Mouse (Mus musculus) myocyte (in vitro differentiated cells): Measurements from ENCODE around the gene Ldhal6b. TPM values are rescaled to one million over a fixed set of nuclear protein-coding genes. Genes with fewer than 3 reads are reported as not detected.

Experiments
- H3K27me3 ChIP-seq: one replicate; pipeline ENCODE4 v1.6.1; 2011; ENCODE audit not compliant: control insufficient read depth, insufficient read depth, insufficient read length
- H3K36me3 ChIP-seq: one replicate; pipeline ENCODE4 v1.6.1; 2011; ENCODE audit not compliant: control insufficient read depth, insufficient read depth
- H3K4me2 ChIP-seq: one replicate; pipeline ENCODE4 v1.6.1; 2011; ENCODE audit warnings: low read depth, control low read depth
- H3K4me3 ChIP-seq: one replicate; pipeline ENCODE4 v1.5.1; 2011; ENCODE audit warnings: mild to moderate bottlenecking, control low read depth, moderate library complexity
- H3K79me2 ChIP-seq: one replicate; pipeline ENCODE4 v1.6.1; 2011; ENCODE audit not compliant: control insufficient read depth, insufficient read depth
- H3ac ChIP-seq: one replicate; pipeline ENCODE4 v1.6.1; 2011; ENCODE audit not compliant: control insufficient read depth, insufficient read length
- CEBPB ChIP-seq: IDR thresholded peaks from 2 replicates; pipeline ENCODE4 v1.6.1; 2011; ENCODE audit warnings: mild to moderate bottlenecking, moderate library complexity; ENCODE audit not compliant: poor library complexity, insufficient read depth, severe bottlenecking
- E2F4 ChIP-seq: IDR thresholded peaks from one replicate; pipeline ENCODE4 v1.6.1; 2011; ENCODE audit warnings: mild to moderate bottlenecking, control low read depth, moderate library complexity; ENCODE audit not compliant: insufficient read depth
- MAX ChIP-seq: IDR thresholded peaks from one replicate; pipeline ENCODE4 v1.6.1; 2011; ENCODE audit warnings: low read depth, mild to moderate bottlenecking, control low read depth
- MYOD1 ChIP-seq, 3 experiments: IDR thresholded peaks; one replicate each; pipeline ENCODE4 v1.6.1; 2011; ENCODE audit warnings: control low read depth in 2 of 3, low read depth in 2 of 3, mild to moderate bottlenecking in 2 of 3, moderate library complexity in 1 of 3; ENCODE audit not compliant: insufficient read length in 2 of 3, control insufficient read depth in 1 of 3
- MYOG ChIP-seq, 3 experiments: IDR thresholded peaks; one replicate each; pipeline ENCODE4 v1.6.1; 2011; ENCODE audit warnings: control low read depth in 2 of 3, low read depth in 2 of 3, mild to moderate bottlenecking in 2 of 3; ENCODE audit not compliant: insufficient read length in 2 of 3, control insufficient read depth in 1 of 3, insufficient read depth in 1 of 3
- POLR2A ChIP-seq: IDR thresholded peaks from one replicate; pipeline ENCODE4 v1.6.1; 2011; ENCODE audit warnings: low read depth, mild to moderate bottlenecking, control low read depth, moderate library complexity; ENCODE audit not compliant: insufficient read length
- POLR2AphosphoS2 ChIP-seq: IDR thresholded peaks from one replicate; pipeline ENCODE4 v1.6.1; 2011; ENCODE audit warnings: low read depth, control low read depth; ENCODE audit not compliant: insufficient read length
- REST ChIP-seq: IDR thresholded peaks from one replicate; pipeline ENCODE4 v1.6.1; 2011; ENCODE audit warnings: mild to moderate bottlenecking, control low read depth, moderate library complexity; ENCODE audit not compliant: insufficient read depth, insufficient read length
- SRF ChIP-seq: IDR thresholded peaks from one replicate; pipeline ENCODE4 v1.6.1; 2011; ENCODE audit warnings: low read depth; ENCODE audit not compliant: control insufficient read depth, insufficient read length
- TCF12 ChIP-seq: IDR thresholded peaks from one replicate; pipeline ENCODE4 v1.6.1; 2011; ENCODE audit warnings: mild to moderate bottlenecking, control low read depth; ENCODE audit not compliant: poor library complexity, insufficient read depth, severe bottlenecking
- TCF3 ChIP-seq: IDR thresholded peaks from one replicate; pipeline ENCODE4 v1.6.1; 2011; ENCODE audit warnings: low read depth, control low read depth; ENCODE audit not compliant: insufficient read length
- USF1 ChIP-seq: IDR thresholded peaks from one replicate; pipeline ENCODE4 v1.6.1; 2011; ENCODE audit warnings: low read depth, mild to moderate bottlenecking, control low read depth, moderate library complexity
- polyA plus RNA-seq: library from polyadenylated mRNA; unstranded; fragments of >200 nt; fragmentation: generic; extraction: Trizol; gene quantifications from one replicate; pipeline ENCODE4 v1.2.1, GENCODE M21; 2012; ENCODE audit warnings: missing spikeins

Gene Ldhal6b
- polyA plus RNA-seq, 1 experiment = 0.06 TPM

- Histone ChIP-seq H3K4me3 (peak overlapping the region; percentile 87), H3K36me3 (peaks cover 2% of the 10 kb centered on the region), H3K4me2 (peak overlapping the region; percentile 94), H3K79me2 (peaks cover 9% of the 10 kb centered on the region), H3K27me3 (no peaks in the 10 kb centered on the region), H3ac (peak overlapping the region; percentile 63)
- TF ChIP-seq USF1 = no peak
- TF ChIP-seq REST = no peak
- no peak for TF ChIP-seq SRF
- no peak for TF ChIP-seq POLR2A
- no peak for TF ChIP-seq MYOG (IDR thresholded peaks at IDR 0.05; ENCODE audit: control insufficient read depth in 1 of 3, insufficient read depth in 1 of 3, insufficient read length in 2 of 3, low read depth in 2 of 3)
- TF ChIP-seq POLR2AphosphoS2 = no peak
- no peak for TF ChIP-seq TCF12
- no peak for TF ChIP-seq TCF3
- TF ChIP-seq CEBPB = no peak
- no peak for TF ChIP-seq MYOD1 (IDR thresholded peaks at IDR 0.05; ENCODE audit: control insufficient read depth in 1 of 3, insufficient read length in 2 of 3, low read depth in 2 of 3)
- no peak for TF ChIP-seq MAX
- TF ChIP-seq E2F4 = no peak
Measured at GRCm38 (mm10) chr17:5439831-5440158, 21.2 kb upstream of the Ldhal6b start.

- H3K36me3 ChIP-seq = peaks cover 19% of the 10 kb centered on the region
- H3K4me3 ChIP-seq = no peak overlapping the region
Measured at GRCm38 (mm10) chr17:5429772-5430133, 11.2 kb upstream of the Ldhal6b start.

GRCm38 (mm10) chr17:5429090-5429771 lies 10.7 kb upstream of the Ldhal6b start:
- TF ChIP-seq E2F4 (no peak), SRF (no peak), TCF3 (no peak), USF1 (no peak), POLR2A (no peak), MAX (no peak), CEBPB (no peak), REST (no peak), MYOG (IDR thresholded peaks at IDR 0.05; ENCODE audit: control insufficient read depth in 1 of 3, insufficient read depth in 1 of 3, insufficient read length in 2 of 3, low read depth in 2 of 3) (no peak), MYOD1 (IDR thresholded peaks at IDR 0.05; ENCODE audit: control insufficient read depth in 1 of 3, insufficient read length in 2 of 3, low read depth in 2 of 3) (no peak)
- H3K4me3 ChIP-seq = no peak overlapping the region
- H3K79me2 ChIP-seq = no peaks in the 10 kb centered on the region
- H3K27me3 ChIP-seq = no peaks in the 10 kb centered on the region
- no peak overlapping the region for H3ac ChIP-seq
- no peak overlapping the region for H3K4me2 ChIP-seq
- peaks cover 19% of the 10 kb centered on the region for H3K36me3 ChIP-seq

More at GRCm38 (mm10) chr17:5429772-5430133, 11.2 kb upstream of the Ldhal6b start:
- TF ChIP-seq POLR2A (no peak), E2F4 (no peak), REST (no peak), POLR2AphosphoS2 (no peak)
- no peak overlapping the region for H3ac ChIP-seq
- no peak overlapping the region for H3K4me2 ChIP-seq
- H3K27me3 ChIP-seq = no peaks in the 10 kb centered on the region
- H3K79me2 ChIP-seq = no peaks in the 10 kb centered on the region

- Histone ChIP-seq H3ac (no peak overlapping the region), H3K79me2 (no peaks in the 10 kb centered on the region), H3K4me2 (no peak overlapping the region), H3K27me3 (no peaks in the 10 kb centered on the region), H3K36me3 (peaks cover 10% of the 10 kb centered on the region), H3K4me3 (no peak overlapping the region)
- TF ChIP-seq TCF3 = no peak
- TF ChIP-seq SRF = no peak
- no peak for TF ChIP-seq TCF12
- TF ChIP-seq E2F4 = no peak
- no peak for TF ChIP-seq MYOG (IDR thresholded peaks at IDR 0.05; ENCODE audit: control insufficient read depth in 1 of 3, insufficient read depth in 1 of 3, insufficient read length in 2 of 3, low read depth in 2 of 3)
Measured at GRCm38 (mm10) chr17:5425204-5425603, 6.6 kb upstream of the Ldhal6b start.

- no peaks in the 10 kb centered on the region for H3K79me2 ChIP-seq
- peaks cover 7% of the 10 kb centered on the region for H3K36me3 ChIP-seq
- H3K4me2 ChIP-seq = no peak overlapping the region
- H3K27me3 ChIP-seq = no peaks in the 10 kb centered on the region
- no peak overlapping the region for H3K4me3 ChIP-seq
- TF ChIP-seq CEBPB = no peak
- H3ac ChIP-seq = no peak overlapping the region
Measured at GRCm38 (mm10) chr17:5424156-5424555, 5.6 kb upstream of the Ldhal6b start.

- TF ChIP-seq USF1 (no peak), POLR2AphosphoS2 (no peak)
- Histone ChIP-seq H3K27me3 (no peaks in the 10 kb centered on the region), H3K4me3 (no peak overlapping the region), H3K4me2 (no peak overlapping the region), H3K79me2 (no peaks in the 10 kb centered on the region), H3ac (no peak overlapping the region), H3K36me3 (peaks cover 3% of the 10 kb centered on the region)
Measured at GRCm38 (mm10) chr17:5421835-5422234, 3.3 kb upstream of the Ldhal6b start.
